Mouse (Mus musculus): ENCODE data around the gene Olfr613. TPM values are rescaled to one million over a fixed set of nuclear protein-coding genes. Genes with fewer than 3 reads are reported as not detected.

The Olfr613 gene
- polyA plus RNA-seq, 1 experiment from 2014 or later: not detected

Small RNA genes lying within 50 kb of the gene (microRNA-seq; reads per million reads assigned to microRNA genes)
- gene Gm26506: not detected

Other genes starting within 250 kb of the Olfr613 start
- gene Olfr596, start 242.4 kb upstream of the Olfr613 start, polyA plus RNA-seq (2014; fragmentation: Nextera tagmentation; extraction: Ambion mirVana): not detected in 2 replicates
- gene Olfr597, start 231.8 kb upstream of the Olfr613 start, polyA plus RNA-seq (2014; fragmentation: Nextera tagmentation; extraction: Ambion mirVana): not detected in 2 replicates
- gene Olfr598, start 224.5 kb upstream of the Olfr613 start, polyA plus RNA-seq (2014; fragmentation: Nextera tagmentation; extraction: Ambion mirVana): not detected in 2 replicates
- not detected in 2 replicates for gene Olfr599, start 212.2 kb upstream of the Olfr613 start, polyA plus RNA-seq (2014; fragmentation: Nextera tagmentation; extraction: Ambion mirVana)
- not detected in 2 replicates for gene Olfr600, start 198.4 kb upstream of the Olfr613 start, polyA plus RNA-seq (2014; fragmentation: Nextera tagmentation; extraction: Ambion mirVana)
- not detected in 2 replicates for gene Olfr601, start 185.4 kb upstream of the Olfr613 start, polyA plus RNA-seq (2014; fragmentation: Nextera tagmentation; extraction: Ambion mirVana)
- gene Olfr603, start 161.9 kb upstream of the Olfr613 start, polyA plus RNA-seq (2014; fragmentation: Nextera tagmentation; extraction: Ambion mirVana): not detected in 2 replicates
- gene Usp17lc, start 133.0 kb upstream of the Olfr613 start, polyA plus RNA-seq (2014; fragmentation: Nextera tagmentation; extraction: Ambion mirVana): not detected in 2 replicates
- gene Olfr605, start 102.6 kb upstream of the Olfr613 start, polyA plus RNA-seq (2014; fragmentation: Nextera tagmentation; extraction: Ambion mirVana): not detected in 2 replicates
- not detected in 2 replicates for gene Olfr606, start 99.0 kb upstream of the Olfr613 start, polyA plus RNA-seq (2014; fragmentation: Nextera tagmentation; extraction: Ambion mirVana)
- gene Olfr607, start 83.9 kb upstream of the Olfr613 start, polyA plus RNA-seq (2014; fragmentation: Nextera tagmentation; extraction: Ambion mirVana): not detected in 2 replicates
- gene Olfr608, start 78.2 kb upstream of the Olfr613 start, polyA plus RNA-seq (2014; fragmentation: Nextera tagmentation; extraction: Ambion mirVana): not detected in 2 replicates
- not detected in 2 replicates for gene Olfr609, start 50.0 kb upstream of the Olfr613 start, polyA plus RNA-seq (2014; fragmentation: Nextera tagmentation; extraction: Ambion mirVana)
- gene Olfr610, start 36.0 kb upstream of the Olfr613 start, polyA plus RNA-seq (2014; fragmentation: Nextera tagmentation; extraction: Ambion mirVana): not detected in 2 replicates
- gene Olfr611, start 27.2 kb upstream of the Olfr613 start, polyA plus RNA-seq (2014; fragmentation: Nextera tagmentation; extraction: Ambion mirVana): not detected in 2 replicates
- gene Olfr612, start 5.4 kb upstream of the Olfr613 start, polyA plus RNA-seq (2014; fragmentation: Nextera tagmentation; extraction: Ambion mirVana): not detected in 2 replicates
- not detected in 2 replicates for gene Olfr615, start 8.0 kb downstream of the Olfr613 start, polyA plus RNA-seq (2014; fragmentation: Nextera tagmentation; extraction: Ambion mirVana)
- not detected in 2 replicates for gene Olfr616, start 21.1 kb downstream of the Olfr613 start, polyA plus RNA-seq (2014; fragmentation: Nextera tagmentation; extraction: Ambion mirVana)
- not detected in 2 replicates for gene Olfr617, start 25.0 kb downstream of the Olfr613 start, polyA plus RNA-seq (2014; fragmentation: Nextera tagmentation; extraction: Ambion mirVana)
- gene Olfr618, start 42.0 kb downstream of the Olfr613 start, polyA plus RNA-seq (2014; fragmentation: Nextera tagmentation; extraction: Ambion mirVana): not detected in 2 replicates
- not detected in 2 replicates for gene Olfr619, start 52.5 kb downstream of the Olfr613 start, polyA plus RNA-seq (2014; fragmentation: Nextera tagmentation; extraction: Ambion mirVana)
- gene Olfr620, start 64.5 kb downstream of the Olfr613 start, polyA plus RNA-seq (2014; fragmentation: Nextera tagmentation; extraction: Ambion mirVana): not detected in 2 replicates
- gene Olfr622, start 94.6 kb downstream of the Olfr613 start, polyA plus RNA-seq (2014; fragmentation: Nextera tagmentation; extraction: Ambion mirVana): not detected in 2 replicates
- not detected in 2 replicates for gene Olfr623, start 115.6 kb downstream of the Olfr613 start, polyA plus RNA-seq (2014; fragmentation: Nextera tagmentation; extraction: Ambion mirVana)
- 0.03 and 0.04 TPM in 2 replicates for gene Olfr624, start 123.1 kb downstream of the Olfr613 start, polyA plus RNA-seq (2014; fragmentation: Nextera tagmentation; extraction: Ambion mirVana)
- not detected in 2 replicates for gene Olfr625-ps1, start 134.6 kb downstream of the Olfr613 start, polyA plus RNA-seq (2014; fragmentation: Nextera tagmentation; extraction: Ambion mirVana)
- not detected in 2 replicates for gene Olfr243, start 166.6 kb downstream of the Olfr613 start, polyA plus RNA-seq (2014; fragmentation: Nextera tagmentation; extraction: Ambion mirVana)
- gene Olfr628, start 182.3 kb downstream of the Olfr613 start, polyA plus RNA-seq (2014; fragmentation: Nextera tagmentation; extraction: Ambion mirVana): not detected in 2 replicates
- gene Olfr629, start 196.9 kb downstream of the Olfr613 start, polyA plus RNA-seq (2014; fragmentation: Nextera tagmentation; extraction: Ambion mirVana): not detected in 2 replicates
- not detected in 2 replicates for gene Olfr630, start 209.3 kb downstream of the Olfr613 start, polyA plus RNA-seq (2014; fragmentation: Nextera tagmentation; extraction: Ambion mirVana)
- not detected in 2 replicates for gene Olfr69, start 223.5 kb downstream of the Olfr613 start, polyA plus RNA-seq (2014; fragmentation: Nextera tagmentation; extraction: Ambion mirVana)
- not detected in 2 replicates for gene Olfr68, start 231.6 kb downstream of the Olfr613 start, polyA plus RNA-seq (2014; fragmentation: Nextera tagmentation; extraction: Ambion mirVana)
- gene Olfr67, start 243.7 kb downstream of the Olfr613 start, polyA plus RNA-seq (2014; fragmentation: Nextera tagmentation; extraction: Ambion mirVana): not detected in 2 replicates

Data from midbrain, embryonic 11.5 days (tissue).